Mouse (Mus musculus) liver, postnatal 0 days (tissue): ENCODE data around the gene Cspg5.

Source experiments
- CTCF ChIP-seq: sonication (generic); IDR thresholded peaks from 2 replicates; pipeline ENCODE4 v1.5.1; 2016; ENCODE audit warnings: antibody characterized with exemption, low read depth
- EP300 ChIP-seq: IDR thresholded peaks from 2 replicates; pipeline ENCODE4 v1.6.1; 2016; ENCODE audit warnings: antibody characterized with exemption, low read depth, mild to moderate bottlenecking

DNA sequence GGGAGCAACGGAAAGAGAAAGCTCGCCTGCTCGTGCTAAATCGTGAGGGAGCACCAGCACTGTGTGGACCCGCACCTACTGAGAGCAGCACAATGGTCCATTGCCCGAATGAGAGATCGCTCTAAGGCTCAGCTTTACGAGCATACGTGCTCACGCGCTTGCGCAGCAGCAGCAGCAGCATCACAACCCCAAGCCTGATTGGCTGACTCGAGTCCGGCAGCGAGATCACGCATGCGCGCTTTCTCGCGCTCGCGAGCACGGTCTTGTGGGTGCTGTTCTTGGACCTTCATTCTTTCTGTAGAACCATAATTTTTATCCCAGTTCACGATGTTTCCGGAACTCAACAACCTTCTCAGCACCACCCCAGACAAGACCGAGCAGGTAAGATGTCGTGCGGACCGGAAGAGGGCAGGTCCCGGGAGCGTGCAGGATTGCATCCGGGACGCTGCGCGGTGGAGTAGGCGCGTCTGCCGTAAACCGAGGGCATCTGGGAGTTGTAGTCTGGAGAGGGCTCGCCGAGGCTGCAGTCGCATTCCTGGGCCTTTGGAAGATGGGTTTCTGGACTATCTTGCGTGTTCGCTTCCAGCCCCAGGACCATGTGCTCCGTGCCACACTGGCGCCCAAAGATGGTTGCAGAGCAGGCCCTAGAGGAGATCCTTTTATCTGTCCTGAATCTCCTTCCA, 61.5 kb downstream of the Cspg5 start, which contains the start of gene Elp6:
- TF ChIP-seq CTCF (peak; percentile 14; the same call in 1 of the 2 replicates), EP300 (no peak)
